Mouse (Mus musculus) thymus, postnatal 25 days (tissue): ENCODE results near the gene Ing4.

Experiments used
- DNase-seq: peaks from one replicate; pipeline ENCODE4 v3.0.0; 2022

Ing4 gene

GRCm38 (mm10) chr6:125095391-125096278, 56.1 kb downstream of the Ing4 start, which contains the start of gene Chd4:
Gene Chd4, plus strand, starts transcription at chr6:125095981.
- DNase-seq: peak; percentile 93

- DNase-seq: no peak
These were observed 56.7 kb downstream of the Ing4 start for GRCm38 (mm10) chr6:125096279-125096596.

- DNase-seq: peak; percentile 77
These were observed 57.2 kb downstream of the Ing4 start for GRCm38 (mm10) chr6:125096597-125097345.

- DNase-seq: no peak
These were observed 57.8 kb downstream of the Ing4 start for GRCm38 (mm10) chr6:125097346-125097689.

- DNase-seq: no peak
These were observed 58.4 kb downstream of the Ing4 start for GRCm38 (mm10) chr6:125097951-125098350.

- peak; percentile 29 for DNase-seq
These were observed 59.0 kb downstream of the Ing4 start for GRCm38 (mm10) chr6:125098513-125098912.
